Mouse (Mus musculus) heart, adult 2 months (tissue): Measurements from ENCODE around the gene Mas1.
A peak's percentile ranks its signal among the peaks of the same experiment; 100 is the strongest.

ENCODE experiments used
- CTCF ChIP-seq: fragments of 200-600 bp; IDR thresholded peaks from 2 replicates; pipeline ENCODE4 v1.8.1; 2022; ENCODE audit warnings: antibody characterized with exemption, mild to moderate bottlenecking, moderate library complexity
- EP300 ChIP-seq: fragments of 200-500 bp; IDR thresholded peaks from 2 replicates; pipeline ENCODE4 v1.6.1; 2011; ENCODE audit warnings: low read depth, low read length, control low read depth; ENCODE audit not compliant: insufficient read depth

- TF ChIP-seq EP300 (peak; percentile 62; the same call in 1 of the 2 replicates), CTCF (peak; percentile 47)
These were observed 35.7 kb downstream of the Mas1 start for GRCm38 (mm10) chr17:12832231-12832630.
